Mouse (Mus musculus) ES-Bruce4 (cell line): Measurements from ENCODE around the gene Smpd3. TPM values are rescaled to one million over a fixed set of nuclear protein-coding genes. Genes with fewer than 3 reads are reported as not detected.
"Not testable (repeated sequence)": the region's sequence is repeated elsewhere in the genome, so short reads cannot be mapped to it uniquely, and the experiment has no call there.

Experiments
- H3K27ac ChIP-seq: 2 replicates; pipeline ENCODE4 v1.5.1; 2012; ENCODE audit warnings: low read length, inconsistent platforms; ENCODE audit not compliant: insufficient read depth
- H3K27me3 ChIP-seq: 2 replicates; pipeline ENCODE4 v1.6.1; 2012; ENCODE audit warnings: mild to moderate bottlenecking, low read length, inconsistent platforms; ENCODE audit not compliant: control insufficient read depth, poor library complexity, insufficient read depth, severe bottlenecking
- H3K36me3 ChIP-seq: 2 replicates; pipeline ENCODE4 v1.6.1; 2012; ENCODE audit warnings: inconsistent platforms, mild to moderate bottlenecking, low read length, moderate library complexity; ENCODE audit not compliant: control insufficient read depth, poor library complexity, insufficient read depth, severe bottlenecking
- H3K4me1 ChIP-seq: one replicate; pipeline ENCODE4 v1.8.1; 2011; ENCODE audit warnings: low read length; ENCODE audit not compliant: control insufficient read depth, insufficient read depth
- H3K4me3 ChIP-seq: 2 replicates; pipeline ENCODE4 v1.5.1; 2011; ENCODE audit warnings: low read depth, mild to moderate bottlenecking, low read length
- H3K9ac ChIP-seq: 2 replicates; pipeline ENCODE4 v1.6.1; 2012; ENCODE audit warnings: low read depth, mild to moderate bottlenecking, inconsistent platforms; ENCODE audit not compliant: poor library complexity, severe bottlenecking
- H3K9me3 ChIP-seq: replicated peaks from 2 replicates; pipeline ENCODE4 v1.6.1; 2012; ENCODE audit warnings: mild to moderate bottlenecking, low read length, inconsistent platforms; ENCODE audit not compliant: control insufficient read depth, poor library complexity, insufficient read depth, severe bottlenecking
- CTCF ChIP-seq: IDR thresholded peaks from one replicate; pipeline ENCODE4 v1.8.1; 2011; ENCODE audit warnings: low read depth, low read length
- EP300 ChIP-seq: IDR thresholded peaks from 2 replicates; pipeline ENCODE4 v1.6.1; 2011; ENCODE audit warnings: low read depth, low read length; ENCODE audit not compliant: insufficient read depth
- POLR2A ChIP-seq: IDR thresholded peaks from one replicate; pipeline ENCODE4 v1.8.1; 2011; ENCODE audit warnings: low read length; ENCODE audit not compliant: insufficient read depth
- polyA plus RNA-seq: library from polyadenylated mRNA; stranded (reverse); fragments of >200 nt; gene quantifications from 2 replicates; pipeline ENCODE4 v1.2.4, GENCODE M21; 2011; ENCODE audit warnings: low read depth; ENCODE audit not compliant: missing spikeins, insufficient read depth, insufficient read length

The Smpd3 gene
- polyA plus RNA-seq, 1 experiment: 0.12 TPM

- TF ChIP-seq CTCF: no peak
- TF ChIP-seq EP300: no peak
- no peak for TF ChIP-seq POLR2A
- no peak overlapping the region for H3K4me3 ChIP-seq
- no peaks in the 10 kb centered on the region for H3K4me1 ChIP-seq
- H3K27ac ChIP-seq: no peak overlapping the region
- no peak overlapping the region for H3K9ac ChIP-seq
- H3K27me3 ChIP-seq: no peaks in the 10 kb centered on the region
- no peaks in the 10 kb centered on the region for H3K36me3 ChIP-seq
- no peaks in the 10 kb centered on the region for H3K9me3 ChIP-seq
These were observed 24.6 kb downstream of the Smpd3 start for GRCm38 (mm10) chr8:106313120-106313737.

- Histone ChIP-seq H3K9me3 (no peaks in the 10 kb centered on the region), H3K36me3 (no peaks in the 10 kb centered on the region), H3K4me3 (no peak overlapping the region), H3K9ac (no peak overlapping the region), H3K27me3 (no peaks in the 10 kb centered on the region), H3K4me1 (no peaks in the 10 kb centered on the region), H3K27ac (no peak overlapping the region)
- TF ChIP-seq CTCF (peak; percentile 0), EP300 (no peak)
These were observed 25.8 kb downstream of the Smpd3 start for GRCm38 (mm10) chr8:106311967-106312366.

DNA sequence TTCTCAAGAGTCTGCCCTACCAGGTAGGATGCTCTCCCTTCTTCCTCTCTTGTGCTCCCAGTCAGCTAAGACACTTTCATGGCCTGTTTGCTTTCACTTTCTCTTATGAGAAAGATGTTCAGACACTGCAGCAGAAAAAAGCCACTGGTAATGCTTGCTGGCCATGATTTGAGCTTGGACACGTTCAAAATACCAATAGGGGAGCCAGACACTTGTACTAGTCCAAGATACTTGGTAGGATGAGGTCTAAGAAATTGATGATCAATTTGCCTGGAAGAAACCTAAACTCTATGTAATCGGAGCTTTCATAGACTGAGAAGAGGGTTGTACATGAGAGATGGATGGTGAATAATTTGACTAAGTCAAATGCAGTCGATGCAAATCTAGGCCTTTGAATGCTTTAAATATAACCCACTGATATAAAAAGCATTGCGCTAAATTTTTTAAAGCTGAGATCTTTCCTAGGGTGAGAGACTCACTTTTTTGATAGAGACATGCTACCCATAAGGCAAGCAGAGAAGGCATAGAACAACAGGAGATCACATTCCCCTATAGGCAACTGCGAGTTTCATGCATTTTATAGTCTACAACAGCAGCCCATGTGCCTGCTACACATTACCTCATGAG, 27.6 kb downstream of the Smpd3 start:
- no peak overlapping the region for H3K27ac ChIP-seq
- H3K4me3 ChIP-seq: no peak overlapping the region
- H3K27me3 ChIP-seq: no peaks in the 10 kb centered on the region
- no peak for TF ChIP-seq CTCF
- TF ChIP-seq EP300: no peak
- no peak for TF ChIP-seq POLR2A
- no peaks in the 10 kb centered on the region for H3K9me3 ChIP-seq
- no peaks in the 10 kb centered on the region for H3K4me1 ChIP-seq
- no peak overlapping the region for H3K9ac ChIP-seq
- no peaks in the 10 kb centered on the region for H3K36me3 ChIP-seq

DNA sequence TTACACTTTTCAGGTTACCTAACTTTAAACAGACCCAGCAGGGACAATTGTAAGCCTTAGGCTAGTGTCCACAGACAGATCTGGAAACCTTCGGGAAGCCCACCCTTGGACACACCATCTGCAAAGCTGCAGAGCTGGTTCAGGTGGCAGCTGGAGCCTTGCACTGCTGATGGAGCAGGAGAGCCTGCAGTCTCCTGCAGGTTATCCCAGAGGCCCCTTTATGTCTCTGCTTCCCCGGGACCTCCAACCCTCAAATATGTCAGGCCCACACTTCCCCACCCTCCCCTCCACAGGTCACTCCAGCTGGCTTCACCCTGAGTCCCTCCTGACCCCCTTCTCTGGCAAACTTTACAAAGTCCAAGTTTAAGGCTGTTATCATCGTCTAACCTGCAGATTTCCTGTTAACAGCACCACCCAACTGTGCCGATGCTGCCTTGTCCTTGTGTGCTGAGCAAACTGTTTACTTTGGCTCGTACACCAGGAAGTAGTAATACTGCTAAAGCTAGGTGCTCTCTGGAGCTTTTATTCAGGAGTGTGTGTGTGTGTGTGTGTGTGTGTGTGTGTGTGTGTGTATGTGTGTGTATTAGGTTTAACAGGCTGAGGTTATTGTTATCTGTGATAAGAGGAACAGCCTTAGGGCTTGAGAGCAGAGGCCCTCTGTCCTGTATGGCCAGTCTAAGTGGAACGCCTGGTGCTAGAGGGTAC, 29.6 kb downstream of the Smpd3 start:
- H3K9ac ChIP-seq, H3K27ac ChIP-seq: not testable (repeated sequence)

DNA sequence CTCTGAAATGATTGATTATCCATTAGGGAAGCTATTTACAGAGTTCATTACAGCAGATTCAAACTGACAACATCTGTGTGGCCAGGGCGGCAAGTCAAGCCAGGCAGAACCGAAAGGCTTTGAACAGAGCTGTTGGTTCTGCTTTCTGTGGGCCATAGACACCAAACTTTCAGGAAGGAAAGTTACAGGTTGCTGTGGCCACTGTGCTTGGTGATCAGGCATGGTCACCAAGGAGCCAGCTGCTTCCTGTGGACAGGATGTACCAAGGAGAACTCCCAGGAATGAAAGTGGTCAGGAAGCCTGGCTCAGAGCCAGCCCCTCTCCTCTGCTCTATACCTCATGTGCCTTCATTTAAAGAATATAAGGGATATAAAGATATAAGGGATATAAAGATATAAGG, 30.2 kb downstream of the Smpd3 start:
- Histone ChIP-seq H3K9ac (no peak overlapping the region), H3K27ac (no peak overlapping the region), H3K27me3 (no peaks in the 10 kb centered on the region), H3K36me3 (no peaks in the 10 kb centered on the region), H3K4me1 (no peaks in the 10 kb centered on the region), H3K9me3 (no peaks in the 10 kb centered on the region), H3K4me3 (no peak overlapping the region)
- TF ChIP-seq EP300 (no peak), POLR2A (no peak), CTCF (no peak)

More for the DNA sequence above, 29.6 kb downstream of the Smpd3 start:
- not testable (repeated sequence) for H3K27me3 ChIP-seq, H3K36me3 ChIP-seq, H3K4me1 ChIP-seq, H3K4me3 ChIP-seq, H3K9me3 ChIP-seq

- H3K27me3 ChIP-seq, H3K36me3 ChIP-seq, H3K9ac ChIP-seq, H3K4me1 ChIP-seq, H3K4me3 ChIP-seq, H3K9me3 ChIP-seq, H3K27ac ChIP-seq: not testable (repeated sequence)
These were observed 31.0 kb downstream of the Smpd3 start for GRCm38 (mm10) chr8:106306711-106307248.
